Mouse (Mus musculus): ENCODE data around the gene Rbm39.
"Not testable (repeated sequence)": the region's sequence is repeated elsewhere in the genome, so short reads cannot be mapped to it uniquely, and the experiment has no call there.

Gene Rbm39
- long read RNA-seq, experiment 1, transcript Rbm39-205 (2 exons, 1,008 nt): major isoform, 40 of 199 reads
- long read RNA-seq, experiment 1, transcript Rbm39-201 (17 exons, 2,711 nt): minor isoform, 16 of 199 reads
- long read RNA-seq, experiment 1, transcript Rbm39-203 (17 exons, 2,810 nt): minor isoform, 18 of 199 reads
- long read RNA-seq, experiment 1, transcript Rbm39-211 (3 exons, 715 nt): minor isoform, 28 of 199 reads
- long read RNA-seq, experiment 1, partial matches to known transcripts: 77 of 199 reads
- long read RNA-seq, experiment 1, other reads (novel, unspliced or antisense): 11 of 199 reads
- long read RNA-seq, experiment 2, transcript Rbm39-203 (17 exons, 2,810 nt): minor isoform, 11 of 281 reads
- long read RNA-seq, experiment 2, transcript Rbm39-211 (3 exons, 715 nt): minor isoform, 40 of 281 reads
- long read RNA-seq, experiment 2, transcript Rbm39-201 (17 exons, 2,711 nt): minor isoform, 12 of 281 reads
- long read RNA-seq, experiment 2, transcript Rbm39-205 (2 exons, 1,008 nt): major isoform, 80 of 281 reads
- long read RNA-seq, experiment 2, partial matches to known transcripts: 108 of 281 reads
- long read RNA-seq, experiment 2, other reads (novel, unspliced or antisense): 23 of 281 reads

GRCm38 (mm10) chr2:156180094-156180821 is at the start of gene Rbm39:
Gene Rbm39 (minus strand): TSS chr2:156180238.
- intact Hi-C loops (cut with DNase I): no loop called here

GRCm38 (mm10) chr2:156229171-156229570 is 49.1 kb upstream of the Rbm39 start:
- intact Hi-C loops (cut with DNase I): no loop called here

GRCm38 (mm10) chr2:156227689-156228088 is 47.7 kb upstream of the Rbm39 start:
- intact Hi-C loops (cut with DNase I): no loop called here

GRCm38 (mm10) chr2:156224043-156224442 is 44.0 kb upstream of the Rbm39 start:
- intact Hi-C loops (cut with DNase I): no loop called here

- intact Hi-C loops (cut with DNase I): no loop called here
Measured at GRCm38 (mm10) chr2:156222100-156222499, 42.1 kb upstream of the Rbm39 start.

- intact Hi-C loops (cut with DNase I): no loop called here
Measured at GRCm38 (mm10) chr2:156217786-156218185, 37.7 kb upstream of the Rbm39 start.

- intact Hi-C loops (cut with DNase I): no loop called here
Measured at GRCm38 (mm10) chr2:156203917-156204316, 23.9 kb upstream of the Rbm39 start.

- intact Hi-C loops (cut with DNase I): no loop called here
Measured at GRCm38 (mm10) chr2:156202848-156203437, 22.9 kb upstream of the Rbm39 start.

- intact Hi-C loops (cut with DNase I): no loop called here
Measured at GRCm38 (mm10) chr2:156201486-156201885, 21.4 kb upstream of the Rbm39 start.

GRCm38 (mm10) chr2:156199944-156200343 is 19.9 kb upstream of the Rbm39 start:
- intact Hi-C loops (cut with DNase I): loop anchor here (5.0 kb wide), 1 partner anchor 57 kb away; no protein-coding TSS in a partner anchor

- intact Hi-C loops (cut with DNase I): loop anchor here (5.0 kb wide), 1 partner anchor 60 kb away; no protein-coding TSS in a partner anchor
Measured at GRCm38 (mm10) chr2:156197129-156197911, 17.3 kb upstream of the Rbm39 start.

- intact Hi-C loops (cut with DNase I): loop anchor here (5.0 kb wide), 1 partner anchor 61 kb away; no protein-coding TSS in a partner anchor
Measured at GRCm38 (mm10) chr2:156196302-156197128, 16.5 kb upstream of the Rbm39 start, which contains the start of gene Phf20. Gene Phf20 (plus strand): TSS chr2:156196466.

GRCm38 (mm10) chr2:156194571-156194970 is 14.5 kb upstream of the Rbm39 start:
- intact Hi-C loops (cut with DNase I): no loop called here

GRCm38 (mm10) chr2:156193066-156193862 is 13.2 kb upstream of the Rbm39 start:
- intact Hi-C loops (cut with DNase I): no loop called here

- intact Hi-C loops (cut with DNase I): no loop called here
Measured at GRCm38 (mm10) chr2:156192068-156192467, 12.0 kb upstream of the Rbm39 start.

GRCm38 (mm10) chr2:156191540-156191939 is 11.5 kb upstream of the Rbm39 start:
- intact Hi-C loops (cut with DNase I): no loop called here

- intact Hi-C loops (cut with DNase I): no loop called here
Measured at GRCm38 (mm10) chr2:156190004-156190896, 10.2 kb upstream of the Rbm39 start.

- intact Hi-C loops (cut with DNase I): not testable (repeated sequence)
Measured at GRCm38 (mm10) chr2:156189241-156189640, 9.2 kb upstream of the Rbm39 start.
